Mouse (Mus musculus) ES-Bruce4 (cell line): ENCODE data around the gene Dlgap1. TPM values are rescaled to one million over a fixed set of nuclear protein-coding genes. Genes with fewer than 3 reads are reported as not detected.

Source experiments
- H3K27ac ChIP-seq: 2 replicates; pipeline ENCODE4 v1.5.1; 2012; ENCODE audit warnings: low read length, inconsistent platforms; ENCODE audit not compliant: insufficient read depth
- H3K27me3 ChIP-seq: 2 replicates; pipeline ENCODE4 v1.6.1; 2012; ENCODE audit warnings: mild to moderate bottlenecking, low read length, inconsistent platforms; ENCODE audit not compliant: control insufficient read depth, poor library complexity, insufficient read depth, severe bottlenecking
- H3K36me3 ChIP-seq: 2 replicates; pipeline ENCODE4 v1.6.1; 2012; ENCODE audit warnings: inconsistent platforms, mild to moderate bottlenecking, low read length, moderate library complexity; ENCODE audit not compliant: control insufficient read depth, poor library complexity, insufficient read depth, severe bottlenecking
- H3K4me1 ChIP-seq: one replicate; pipeline ENCODE4 v1.8.1; 2011; ENCODE audit warnings: low read length; ENCODE audit not compliant: control insufficient read depth, insufficient read depth
- H3K4me3 ChIP-seq: 2 replicates; pipeline ENCODE4 v1.5.1; 2011; ENCODE audit warnings: low read depth, mild to moderate bottlenecking, low read length
- H3K9ac ChIP-seq: 2 replicates; pipeline ENCODE4 v1.6.1; 2012; ENCODE audit warnings: low read depth, mild to moderate bottlenecking, inconsistent platforms; ENCODE audit not compliant: poor library complexity, severe bottlenecking
- H3K9me3 ChIP-seq: replicated peaks from 2 replicates; pipeline ENCODE4 v1.6.1; 2012; ENCODE audit warnings: mild to moderate bottlenecking, low read length, inconsistent platforms; ENCODE audit not compliant: control insufficient read depth, poor library complexity, insufficient read depth, severe bottlenecking
- CTCF ChIP-seq: IDR thresholded peaks from one replicate; pipeline ENCODE4 v1.8.1; 2011; ENCODE audit warnings: low read depth, low read length
- EP300 ChIP-seq: IDR thresholded peaks from 2 replicates; pipeline ENCODE4 v1.6.1; 2011; ENCODE audit warnings: low read depth, low read length; ENCODE audit not compliant: insufficient read depth
- POLR2A ChIP-seq: IDR thresholded peaks from one replicate; pipeline ENCODE4 v1.8.1; 2011; ENCODE audit warnings: low read length; ENCODE audit not compliant: insufficient read depth
- polyA plus RNA-seq: library from polyadenylated mRNA; stranded (reverse); fragments of >200 nt; gene quantifications from 2 replicates; pipeline ENCODE4 v1.2.4, GENCODE M21; 2011; ENCODE audit warnings: low read depth; ENCODE audit not compliant: missing spikeins, insufficient read depth, insufficient read length

The Dlgap1 gene
- polyA plus RNA-seq, 1 experiment = 1.2 TPM

DNA sequence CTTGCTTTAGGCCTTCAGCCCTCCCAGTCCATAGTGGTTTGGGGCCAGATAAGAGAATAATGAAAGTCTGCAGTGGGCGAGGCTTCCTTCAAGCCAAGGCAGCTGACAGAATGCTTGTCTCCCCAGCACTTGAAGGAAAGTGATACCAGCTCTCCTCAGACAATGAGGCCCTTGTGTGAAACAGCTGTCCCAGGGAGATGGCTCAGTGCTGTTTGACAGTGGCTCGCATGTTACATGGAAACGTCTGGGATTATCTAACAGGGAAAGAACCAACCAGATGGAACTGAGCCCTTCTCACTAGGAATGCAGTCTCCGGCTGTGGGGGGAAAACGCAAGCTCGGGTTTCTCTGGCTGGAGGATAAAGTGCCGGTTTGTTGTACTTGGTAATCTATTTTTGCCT is 825.4 kb downstream of the Dlgap1 start:
- Histone ChIP-seq H3K4me1 (peaks cover 3% of the 10 kb centered on the region), H3K27me3 (no peaks in the 10 kb centered on the region), H3K9ac (no peak overlapping the region), H3K27ac (peak overlapping the region; percentile 0; the same call in 1 of the 2 replicates), H3K4me3 (no peak overlapping the region), H3K9me3 (no peaks in the 10 kb centered on the region), H3K36me3 (no peaks in the 10 kb centered on the region)
- TF ChIP-seq EP300 = no peak
- TF ChIP-seq CTCF = no peak
- no peak for TF ChIP-seq POLR2A

DNA sequence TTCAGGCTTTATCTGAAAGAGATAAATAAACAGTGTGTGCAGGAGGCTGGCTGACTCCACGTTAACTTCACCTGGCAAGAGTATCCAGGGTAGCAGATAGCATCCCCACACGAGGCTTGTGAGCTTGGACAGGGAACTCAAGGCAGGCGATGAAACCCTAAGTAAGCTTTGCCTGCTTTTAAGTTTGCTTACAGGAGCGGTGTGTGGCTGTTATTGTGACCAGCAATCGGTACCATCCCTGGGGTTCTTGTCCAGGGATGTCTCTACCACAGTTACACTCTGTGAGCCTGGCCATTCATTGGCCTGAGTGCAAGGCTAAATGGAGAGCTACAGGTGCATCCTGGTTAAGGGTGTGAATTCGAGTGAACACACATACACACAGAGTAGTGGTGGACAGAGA is 825.8 kb downstream of the Dlgap1 start:
- Histone ChIP-seq H3K4me1 (peaks cover 3% of the 10 kb centered on the region), H3K4me3 (no peak overlapping the region), H3K27me3 (no peaks in the 10 kb centered on the region), H3K27ac (peak overlapping the region; percentile 0; the same call in 1 of the 2 replicates), H3K9ac (no peak overlapping the region), H3K36me3 (no peaks in the 10 kb centered on the region), H3K9me3 (no peaks in the 10 kb centered on the region)
- TF ChIP-seq POLR2A = no peak
- no peak for TF ChIP-seq EP300
- no peak for TF ChIP-seq CTCF

DNA sequence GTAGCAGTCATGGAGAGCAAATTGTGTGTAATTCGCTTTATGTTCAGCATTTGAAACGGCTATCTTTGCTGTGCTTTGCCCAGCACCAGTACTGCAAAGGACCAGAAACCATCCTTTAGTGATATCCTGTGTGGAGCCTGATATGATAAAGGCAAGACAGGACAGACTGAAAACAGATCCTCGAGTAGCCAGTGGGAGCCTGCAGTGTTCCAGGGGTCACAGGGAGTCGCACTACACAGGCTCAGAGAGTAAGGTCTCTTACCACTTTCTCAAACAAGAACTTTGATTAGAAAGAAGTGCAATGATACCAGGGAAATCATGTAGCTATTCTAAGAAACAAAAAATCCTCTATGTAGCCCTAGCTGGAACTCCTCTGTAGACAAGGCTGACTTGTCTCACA is 826.3 kb downstream of the Dlgap1 start:
- Histone ChIP-seq H3K27me3 (no peaks in the 10 kb centered on the region), H3K4me3 (no peak overlapping the region), H3K9ac (no peak overlapping the region), H3K4me1 (peaks cover 3% of the 10 kb centered on the region), H3K9me3 (no peaks in the 10 kb centered on the region), H3K36me3 (no peaks in the 10 kb centered on the region), H3K27ac (no peak overlapping the region)
- no peak for TF ChIP-seq POLR2A
- no peak for TF ChIP-seq EP300
- no peak for TF ChIP-seq CTCF

DNA sequence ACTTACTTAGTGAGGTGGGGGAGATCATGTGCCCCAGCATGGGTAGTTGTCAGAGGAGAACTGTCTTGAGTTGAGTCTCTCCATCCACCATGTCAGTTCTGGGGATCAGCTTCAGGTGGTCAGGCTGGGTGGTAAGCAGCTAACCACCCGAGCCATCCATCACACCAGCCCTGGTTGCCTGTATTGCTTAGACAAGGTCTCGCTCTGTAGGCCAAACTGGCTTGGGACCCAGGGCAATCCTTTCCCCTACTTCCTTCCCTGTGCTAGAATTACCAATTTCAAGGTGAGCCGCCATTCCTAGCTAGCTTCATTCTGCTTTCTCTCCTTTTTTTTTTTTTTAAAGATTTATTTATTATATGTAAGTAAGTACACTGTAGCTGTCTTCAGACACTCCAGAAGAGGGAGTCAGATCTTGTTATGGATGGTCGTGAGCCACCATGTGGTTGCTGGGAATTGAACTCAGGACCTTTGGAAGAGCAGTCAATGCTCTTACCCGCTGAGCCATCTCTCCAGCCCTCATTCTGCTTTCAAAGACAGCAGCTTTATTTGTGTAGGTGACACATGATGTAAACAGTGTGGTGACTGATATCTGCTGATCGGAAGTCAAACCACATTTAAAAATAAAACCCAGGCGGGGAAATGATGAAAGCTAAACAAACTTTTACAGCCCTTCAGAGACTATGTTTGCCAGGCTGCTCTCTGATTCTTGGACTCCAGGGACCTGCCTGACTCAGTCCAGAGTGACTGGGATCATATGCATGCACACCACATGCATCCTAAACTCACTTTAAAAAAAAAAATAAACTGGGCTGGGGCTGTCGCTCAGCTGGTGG is 828.3 kb downstream of the Dlgap1 start:
- Histone ChIP-seq H3K9me3 (no peaks in the 10 kb centered on the region), H3K36me3 (no peaks in the 10 kb centered on the region), H3K9ac (no peak overlapping the region), H3K4me3 (no peak overlapping the region), H3K27ac (no peak overlapping the region), H3K4me1 (peaks cover 3% of the 10 kb centered on the region), H3K27me3 (no peaks in the 10 kb centered on the region)
- TF ChIP-seq POLR2A (no peak), CTCF (no peak), EP300 (no peak)

DNA sequence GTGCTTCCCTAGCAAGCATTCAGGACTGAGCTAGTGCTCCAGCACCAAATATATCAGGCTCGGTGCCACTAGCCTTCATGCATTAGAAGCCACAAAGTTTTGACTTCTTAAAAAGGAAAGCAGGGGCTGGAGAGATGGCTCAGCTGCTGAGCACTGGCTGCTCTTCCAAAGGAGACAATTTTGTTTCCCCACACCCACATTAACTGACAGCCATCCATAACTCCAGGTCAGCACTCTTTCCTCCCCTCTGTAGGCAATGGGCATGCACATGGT is 828.8 kb downstream of the Dlgap1 start:
- TF ChIP-seq POLR2A = no peak
- TF ChIP-seq EP300 = no peak
- no peak for TF ChIP-seq CTCF
- H3K4me1 ChIP-seq = peaks cover 3% of the 10 kb centered on the region
- H3K9ac ChIP-seq = no peak overlapping the region
- H3K36me3 ChIP-seq = no peaks in the 10 kb centered on the region
- H3K27me3 ChIP-seq = no peaks in the 10 kb centered on the region
- H3K9me3 ChIP-seq = no peaks in the 10 kb centered on the region
- H3K4me3 ChIP-seq = no peak overlapping the region
- H3K27ac ChIP-seq = no peak overlapping the region

DNA sequence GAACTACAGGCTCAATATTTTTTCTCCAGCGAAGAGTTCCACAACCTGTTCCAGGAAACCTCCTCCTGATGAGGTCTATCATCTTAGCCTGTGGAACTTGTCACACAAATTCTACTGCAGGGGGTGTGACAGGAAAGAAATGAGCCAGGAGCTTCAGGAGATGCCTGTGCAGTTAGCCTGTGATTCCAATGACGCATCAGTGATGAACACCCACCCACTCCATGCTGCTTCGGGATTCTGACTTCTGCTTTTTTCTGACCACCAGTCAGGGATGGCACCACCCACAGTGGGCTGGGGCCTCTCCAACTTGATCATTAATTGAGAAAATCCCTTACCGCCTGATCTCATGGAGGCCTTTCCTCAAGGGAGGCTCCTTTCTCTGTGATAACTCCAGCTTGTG is 830.4 kb downstream of the Dlgap1 start:
- no peaks in the 10 kb centered on the region for H3K9me3 ChIP-seq
- no peak overlapping the region for H3K4me3 ChIP-seq
- no peak overlapping the region for H3K9ac ChIP-seq
- no peaks in the 10 kb centered on the region for H3K36me3 ChIP-seq
- H3K4me1 ChIP-seq = peaks cover 1% of the 10 kb centered on the region
- H3K27ac ChIP-seq = no peak overlapping the region
- TF ChIP-seq CTCF = no peak
- no peak for TF ChIP-seq EP300
- no peak for TF ChIP-seq POLR2A
- H3K27me3 ChIP-seq = no peaks in the 10 kb centered on the region
